Mouse (Mus musculus) heart, postnatal 0 days (tissue): ENCODE data around the gene Zscan2.

Experiments used
- CTCF ChIP-seq: IDR thresholded peaks from 2 replicates; pipeline ENCODE4 v1.5.1; 2016; ENCODE audit warnings: antibody characterized with exemption, control low read depth, low read depth
- EP300 ChIP-seq: IDR thresholded peaks from 2 replicates; pipeline ENCODE4 v1.6.1; 2016; ENCODE audit warnings: antibody characterized with exemption, low read depth

- no peak for TF ChIP-seq CTCF
- TF ChIP-seq EP300: no peak
Observed at GRCm38 (mm10) chr7:80832191-80832590, 28.5 kb upstream of the Zscan2 start.
